Mouse (Mus musculus) thymus, postnatal 25 days (tissue): ENCODE data around the gene Auh.

Experiments
- DNase-seq: peaks from one replicate; pipeline ENCODE4 v3.0.0; 2022

The Auh gene

GRCm38 (mm10) chr13:52792242-52792844 is 137.1 kb downstream of the Auh start:
- DNase-seq = no peak

GRCm38 (mm10) chr13:52790894-52791293 is 138.6 kb downstream of the Auh start:
- DNase-seq = no peak
